Mouse (Mus musculus) adrenal gland, adult 10 weeks (tissue): ENCODE data around the gene Olfr913. TPM values are rescaled to one million over a fixed set of nuclear protein-coding genes. Genes with fewer than 3 reads are reported as not detected.

Experiments
- polyA plus RNA-seq: library from polyadenylated mRNA; stranded (reverse); fragments of 350-450 nt; fragmentation: Illumina TruSeq; extraction: RNeasy Lipid Tissue Mini Kit (QIAGEN cat#74804); gene quantifications from one replicate; pipeline ENCODE4 v1.2.3, GENCODE M21; 2014; ENCODE audit warnings: low read depth, low replicate concordance

Gene Olfr913
- polyA plus RNA-seq: not detected

GRCm38 (mm10) chr9:38592459-38592858 is at the start of gene Olfr913:
Olfr913 (plus strand) TSS chr9:38592759.

GRCm38 (mm10) chr9:38579878-38580277 is 12.7 kb upstream of the Olfr913 start, which contains the start of gene Olfr912:
Olfr912 (plus strand) TSS chr9:38580178.

DNA sequence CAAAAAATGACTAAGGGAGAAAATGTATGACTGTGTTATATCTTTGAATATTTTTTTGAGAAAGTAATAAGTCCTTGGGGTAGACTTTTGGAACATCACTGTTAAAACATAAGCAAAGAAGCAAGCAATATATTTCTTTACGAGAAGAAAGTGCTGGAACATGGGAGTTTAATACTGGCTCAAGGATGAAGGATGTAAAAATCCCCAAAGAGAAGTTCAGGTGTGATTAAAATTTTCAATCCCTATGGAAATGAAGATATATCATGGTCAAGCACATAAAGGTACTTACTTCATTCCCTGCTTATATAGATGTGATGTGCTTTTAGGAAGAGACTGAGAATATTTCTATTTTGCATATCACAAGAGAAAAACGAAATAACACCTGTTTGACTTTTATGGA is 12.2 kb downstream of the Olfr913 start, which contains the start of gene Olfr914:
Gene Olfr914, plus strand, starts transcription at position 301 of the 400 bp plus-strand sequence.

Other genes with a start within 250 kb of the Olfr913 start
- gene Olfr898, start 244.3 kb upstream of the Olfr913 start, polyA plus RNA-seq: not detected
- gene Olfr250, start 225.9 kb upstream of the Olfr913 start, polyA plus RNA-seq: not detected
- gene Olfr251, start 215.7 kb upstream of the Olfr913 start, polyA plus RNA-seq: not detected
- not detected for gene Olfr147, start 191.1 kb upstream of the Olfr913 start, polyA plus RNA-seq
- gene Olfr901, start 163.3 kb upstream of the Olfr913 start, polyA plus RNA-seq: not detected
- gene Olfr902, start 145.1 kb upstream of the Olfr913 start, polyA plus RNA-seq: not detected
- not detected for gene Olfr904, start 129.6 kb upstream of the Olfr913 start, polyA plus RNA-seq
- gene Olfr905, start 121.7 kb upstream of the Olfr913 start, polyA plus RNA-seq: not detected
- gene Olfr906, start 105.7 kb upstream of the Olfr913 start, polyA plus RNA-seq: not detected
- gene Olfr907, start 97.0 kb upstream of the Olfr913 start, polyA plus RNA-seq: not detected
- not detected for gene Olfr911-ps1, start 71.2 kb upstream of the Olfr913 start, polyA plus RNA-seq
- gene Olfr910, start 54.9 kb upstream of the Olfr913 start, polyA plus RNA-seq: not detected
- gene Olfr912, start 12.6 kb upstream of the Olfr913 start, polyA plus RNA-seq: not detected
- gene Olfr914, start 12.3 kb downstream of the Olfr913 start, polyA plus RNA-seq: not detected
- not detected for gene Olfr916, start 67.1 kb downstream of the Olfr913 start, polyA plus RNA-seq
- not detected for gene Olfr917, start 73.1 kb downstream of the Olfr913 start, polyA plus RNA-seq
- gene Olfr918, start 81.8 kb downstream of the Olfr913 start, polyA plus RNA-seq: not detected
- gene Olfr919, start 110.9 kb downstream of the Olfr913 start, polyA plus RNA-seq: not detected
- gene Vwa5a, start 125.5 kb downstream of the Olfr913 start, polyA plus RNA-seq: 120 TPM
- gene Olfr920, start 159.5 kb downstream of the Olfr913 start, polyA plus RNA-seq: 2.5 TPM
- gene Olfr921, start 180.3 kb downstream of the Olfr913 start, polyA plus RNA-seq: not detected
- gene Olfr922, start 221.9 kb downstream of the Olfr913 start, polyA plus RNA-seq: not detected
- gene Olfr923, start 233.8 kb downstream of the Olfr913 start, polyA plus RNA-seq: not detected